Mouse (Mus musculus) thymus, postnatal 36 days (tissue): ENCODE measurements around the gene Ino80b.

Source experiments
- DNase-seq, 2 experiments: peaks; one replicate each; pipeline ENCODE4 v3.0.0; 2022; ENCODE audit warnings: mixed read lengths in 2 of 2

Ino80b gene

DNA sequence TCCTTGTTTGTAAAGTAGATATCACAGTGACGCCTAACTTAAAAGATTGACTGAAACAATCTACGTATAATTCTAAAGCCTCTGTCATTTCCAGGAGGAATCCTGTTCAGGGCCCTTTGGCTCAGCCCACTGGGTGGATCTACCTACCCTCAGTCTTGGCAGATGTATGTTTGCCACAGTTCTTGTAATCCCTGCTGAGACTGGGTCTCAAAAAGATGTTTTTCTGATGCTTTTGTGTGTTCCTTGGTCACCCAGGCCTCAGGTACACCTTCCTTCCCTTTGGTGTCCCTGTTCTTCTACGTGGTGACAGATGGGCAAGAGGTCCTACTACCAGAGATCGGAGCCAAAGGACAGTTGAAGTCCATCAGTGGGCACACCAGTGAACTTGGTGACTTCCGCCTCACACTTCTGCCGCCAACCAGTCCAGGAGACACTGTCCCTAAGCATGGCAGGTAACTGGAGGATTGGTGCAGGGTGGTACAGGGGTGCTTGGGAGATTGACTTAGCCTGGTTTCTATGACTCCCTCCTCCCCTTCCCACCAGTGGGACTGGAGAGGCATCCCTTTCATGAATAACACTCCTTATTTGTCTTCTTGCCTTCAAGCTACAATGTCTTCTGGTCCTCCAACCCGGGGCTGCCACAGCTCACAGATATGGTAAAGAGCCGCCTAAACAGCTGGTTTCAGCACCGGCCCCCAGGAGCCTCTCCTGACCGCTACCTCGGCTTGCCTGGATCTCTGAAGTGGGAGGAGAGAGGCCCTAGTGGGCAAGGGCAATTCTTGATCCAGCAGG lies 8.7 kb downstream of the Ino80b start:
- no peak for DNase-seq

DNA sequence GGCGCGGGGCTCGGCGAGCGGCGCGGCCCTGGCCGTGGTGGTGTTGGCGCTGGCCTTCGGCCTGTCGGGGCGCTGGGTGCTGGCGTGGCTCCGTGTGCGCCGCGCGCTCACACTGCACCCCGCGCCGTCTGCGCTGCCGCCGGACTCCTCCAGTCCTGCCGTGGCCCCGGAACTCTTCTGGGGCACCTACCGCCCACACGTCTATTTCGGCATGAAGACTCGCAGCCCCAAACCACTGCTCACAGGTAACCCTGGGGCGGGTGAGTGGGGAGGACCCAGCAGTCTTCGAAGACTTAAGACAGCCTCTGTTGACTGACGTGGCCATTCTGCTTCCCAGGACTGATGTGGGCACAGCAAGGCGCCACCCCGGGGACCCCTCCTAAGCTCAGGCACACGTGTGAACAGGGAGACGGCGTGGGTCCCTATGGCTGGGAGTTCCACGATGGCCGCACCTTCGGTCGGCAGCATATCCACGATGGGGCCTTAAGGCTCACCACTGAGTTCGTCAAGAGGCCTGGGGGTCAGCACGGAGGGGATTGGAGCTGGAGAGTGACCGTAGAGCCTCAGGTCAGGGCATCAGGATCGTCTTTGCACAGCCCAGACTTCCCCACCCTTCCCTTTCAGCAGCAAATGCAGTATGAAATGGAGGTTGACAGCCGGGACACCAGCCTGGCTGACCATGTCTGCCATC lies 9.4 kb downstream of the Ino80b start:
- DNase-seq: peak in 1 of 2 experiments; percentile 36

DNA sequence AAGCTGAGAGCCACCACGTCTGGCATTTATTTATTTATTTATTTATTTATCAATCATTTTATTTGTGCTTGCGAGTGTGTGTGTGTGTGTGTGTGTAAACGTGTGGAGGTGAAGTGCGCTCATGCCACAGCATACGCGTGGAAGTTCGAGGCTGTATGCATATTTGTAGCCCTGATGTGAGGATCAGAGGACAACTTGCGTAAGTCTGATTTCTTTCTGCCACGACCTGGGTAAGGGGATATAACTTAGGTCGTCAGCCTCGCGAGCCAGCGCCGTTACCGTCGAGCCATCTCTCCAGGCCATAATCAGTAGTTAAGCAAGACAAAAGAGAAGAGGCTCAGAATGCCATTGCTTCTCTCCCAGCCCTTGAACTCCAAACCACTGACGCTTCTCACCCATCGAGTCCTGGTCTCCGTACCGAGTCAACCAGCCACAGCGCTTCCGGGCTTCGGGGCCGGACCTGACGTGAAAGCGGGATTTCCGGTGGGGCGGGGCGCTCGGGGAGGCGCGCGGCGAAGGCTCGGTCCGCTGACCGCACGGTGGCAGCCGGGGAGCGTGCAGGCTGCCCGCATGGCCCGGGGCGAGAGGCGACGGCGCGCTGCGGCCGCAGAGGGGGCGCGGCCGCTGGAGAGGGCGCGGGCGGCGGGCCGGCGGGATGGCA lies 10.1 kb downstream of the Ino80b start, which contains the start of gene Mogs:
Gene Mogs (plus strand): TSS at position 486 of the 661 bp plus-strand sequence.
- DNase-seq: peak; percentile 92 to 93

DNA sequence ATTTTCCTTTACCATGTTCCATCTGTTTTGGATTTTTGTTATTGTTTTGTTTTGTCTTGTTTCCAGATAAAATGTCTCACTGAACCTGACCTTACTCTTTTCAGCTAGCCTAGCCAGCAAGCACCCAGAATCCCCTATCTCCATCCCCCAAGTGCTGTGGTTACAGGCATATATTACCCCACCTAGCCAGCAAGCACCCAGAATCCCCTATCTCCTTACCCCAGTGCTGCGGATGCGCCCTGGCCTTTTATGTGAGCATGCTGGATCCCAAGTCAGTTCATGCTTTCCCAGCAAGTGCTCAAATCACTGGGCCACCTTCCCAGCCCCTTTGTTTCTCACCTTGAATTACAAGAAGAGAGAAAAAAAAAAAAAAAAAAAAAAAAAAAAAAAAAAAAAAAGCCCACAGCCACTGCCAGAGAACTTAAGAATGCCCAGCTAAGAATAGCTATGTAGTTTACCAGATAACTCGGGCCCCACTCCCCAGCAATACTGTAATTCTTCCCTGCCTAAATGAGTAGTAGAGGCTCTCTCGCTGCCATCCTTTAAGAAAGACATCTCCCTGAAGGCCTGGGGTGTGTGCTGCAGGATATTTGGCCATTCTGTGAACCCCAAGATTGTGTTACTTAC lies 13.6 kb downstream of the Ino80b start:
- DNase-seq: no peak

DNA sequence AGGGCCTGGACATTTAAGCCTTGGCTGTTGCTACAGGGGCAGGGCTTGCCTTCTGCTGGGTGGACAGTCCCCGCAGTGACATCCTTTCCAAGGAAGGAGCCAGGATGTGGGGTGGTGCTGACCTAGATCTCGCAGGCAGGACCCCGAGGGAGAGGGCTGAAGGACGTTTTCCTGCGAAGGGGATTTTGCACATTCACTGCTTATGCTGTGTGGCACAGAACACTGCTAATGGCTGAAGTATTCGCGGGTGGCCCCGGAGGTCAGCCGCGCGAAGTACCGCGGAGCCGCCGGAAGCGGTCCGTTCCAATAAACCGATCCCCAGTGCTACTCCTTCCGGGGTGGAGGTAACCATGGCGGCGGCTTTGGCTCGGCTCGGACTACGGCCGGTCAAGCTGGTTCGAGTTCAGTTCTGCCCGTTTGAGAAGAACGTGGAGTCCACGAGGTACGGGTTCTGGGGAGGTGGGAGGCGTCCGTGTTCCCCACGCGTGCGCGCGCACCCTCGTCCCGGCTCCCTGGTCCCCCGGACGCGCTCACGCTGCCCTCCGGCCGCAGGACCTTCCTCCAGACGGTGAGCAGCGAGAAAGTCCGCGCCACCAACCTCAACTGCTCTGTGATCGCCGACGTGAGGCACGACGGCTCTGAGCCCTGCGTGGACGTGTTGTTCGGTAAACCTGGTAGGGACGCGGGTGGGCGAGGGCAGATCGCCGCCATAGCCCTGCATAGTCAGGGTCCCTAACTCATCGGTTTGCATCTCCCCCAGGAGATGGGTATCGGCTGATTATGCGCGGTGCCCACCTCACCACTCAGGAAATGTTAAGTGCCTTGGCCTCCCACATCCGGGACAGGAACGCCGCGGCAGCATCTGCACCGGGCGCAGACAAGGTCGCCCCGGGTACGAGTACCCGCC lies 16.2 kb downstream of the Ino80b start, which contains the start of gene Mrpl53:
Gene Mrpl53 (plus strand): TSS at position 279 of the 907 bp plus-strand sequence.
- DNase-seq: peak; percentile 70 to 72

DNA sequence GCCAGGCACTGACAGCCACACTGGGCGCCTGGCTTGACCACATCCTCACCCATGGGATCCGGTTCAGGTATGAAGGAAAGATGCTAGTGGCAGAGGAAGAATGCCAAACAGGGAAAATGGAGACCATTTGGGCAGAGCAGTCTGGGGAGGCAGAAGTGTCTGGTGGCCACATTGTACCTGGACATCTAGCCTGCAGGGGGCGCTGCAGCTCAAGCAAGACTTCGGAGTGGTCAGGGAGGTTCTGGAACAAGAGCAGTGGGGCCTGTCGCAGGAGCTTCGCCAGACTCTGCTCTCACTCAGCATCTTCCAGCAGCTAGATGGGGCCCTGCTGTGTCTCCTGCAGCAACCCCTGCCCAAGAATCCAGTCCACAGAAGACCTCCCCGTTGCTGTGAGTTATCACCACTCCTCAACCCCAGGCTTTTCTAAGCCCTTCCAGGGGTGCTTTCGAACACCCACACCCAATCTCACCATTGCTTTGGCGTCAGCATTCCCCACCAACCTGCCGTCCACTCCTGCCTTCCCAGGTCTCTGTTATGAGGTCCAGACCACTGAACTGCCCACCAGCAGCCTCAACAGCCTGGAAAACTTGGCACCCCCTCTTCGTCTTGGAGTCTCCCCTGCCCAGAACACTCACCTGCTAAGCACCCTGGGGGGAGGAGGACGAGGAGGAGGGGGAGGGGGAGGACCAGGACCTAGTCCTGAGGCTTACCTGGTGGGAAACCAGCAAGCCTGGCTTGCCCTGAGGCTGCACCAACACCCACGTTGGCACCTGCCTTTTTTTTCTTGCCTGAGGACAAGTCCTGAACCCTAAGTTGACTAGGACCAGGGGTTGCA lies 17.4 kb downstream of the Ino80b start:
- DNase-seq: peak; percentile 83

DNA sequence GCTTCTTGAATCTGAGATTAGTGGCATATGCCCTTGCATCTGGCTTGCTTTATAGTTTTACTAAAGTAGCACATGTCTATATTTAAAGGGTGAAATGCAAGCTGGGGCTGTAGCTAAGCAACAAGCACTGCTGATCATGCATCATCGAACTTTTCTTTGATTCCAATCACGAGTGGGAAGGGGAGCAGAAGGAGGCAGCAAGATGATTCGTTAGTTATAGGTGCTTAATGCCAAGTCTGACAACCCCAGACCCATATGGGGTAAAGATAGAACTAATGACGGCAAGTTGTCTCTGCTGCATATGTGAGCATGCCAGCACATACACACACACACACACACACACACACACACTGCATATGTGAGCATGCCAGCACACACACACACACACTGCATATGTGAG lies 21.1 kb downstream of the Ino80b start:
- DNase-seq: no peak

DNA sequence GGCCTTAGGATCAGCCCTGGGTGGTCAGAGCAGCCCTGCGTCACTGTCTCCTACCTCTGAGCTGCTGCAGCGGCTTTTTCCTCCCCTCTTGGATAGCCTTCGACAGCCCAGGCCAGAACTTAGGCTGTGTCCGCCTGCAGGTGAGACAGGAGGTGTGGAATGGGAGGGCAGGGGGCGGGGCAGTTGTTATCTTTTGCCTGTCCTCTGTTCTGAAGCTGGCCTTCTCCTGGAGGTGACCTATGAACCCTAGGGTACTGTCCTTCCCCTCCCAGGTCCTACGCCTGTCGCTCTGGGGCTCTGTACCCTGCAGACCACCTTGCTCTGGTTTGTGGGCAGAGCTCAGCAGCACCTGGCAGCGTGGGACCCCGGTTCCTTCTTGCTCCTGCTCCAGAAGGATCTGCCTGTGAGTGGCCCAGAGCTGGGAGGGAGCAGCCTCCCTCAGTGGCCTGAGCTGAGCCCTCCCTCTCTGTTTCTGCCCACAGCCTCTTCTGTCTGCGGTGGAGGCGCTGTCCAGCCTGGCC lies 22.0 kb downstream of the Ino80b start:
- no peak for DNase-seq

DNA sequence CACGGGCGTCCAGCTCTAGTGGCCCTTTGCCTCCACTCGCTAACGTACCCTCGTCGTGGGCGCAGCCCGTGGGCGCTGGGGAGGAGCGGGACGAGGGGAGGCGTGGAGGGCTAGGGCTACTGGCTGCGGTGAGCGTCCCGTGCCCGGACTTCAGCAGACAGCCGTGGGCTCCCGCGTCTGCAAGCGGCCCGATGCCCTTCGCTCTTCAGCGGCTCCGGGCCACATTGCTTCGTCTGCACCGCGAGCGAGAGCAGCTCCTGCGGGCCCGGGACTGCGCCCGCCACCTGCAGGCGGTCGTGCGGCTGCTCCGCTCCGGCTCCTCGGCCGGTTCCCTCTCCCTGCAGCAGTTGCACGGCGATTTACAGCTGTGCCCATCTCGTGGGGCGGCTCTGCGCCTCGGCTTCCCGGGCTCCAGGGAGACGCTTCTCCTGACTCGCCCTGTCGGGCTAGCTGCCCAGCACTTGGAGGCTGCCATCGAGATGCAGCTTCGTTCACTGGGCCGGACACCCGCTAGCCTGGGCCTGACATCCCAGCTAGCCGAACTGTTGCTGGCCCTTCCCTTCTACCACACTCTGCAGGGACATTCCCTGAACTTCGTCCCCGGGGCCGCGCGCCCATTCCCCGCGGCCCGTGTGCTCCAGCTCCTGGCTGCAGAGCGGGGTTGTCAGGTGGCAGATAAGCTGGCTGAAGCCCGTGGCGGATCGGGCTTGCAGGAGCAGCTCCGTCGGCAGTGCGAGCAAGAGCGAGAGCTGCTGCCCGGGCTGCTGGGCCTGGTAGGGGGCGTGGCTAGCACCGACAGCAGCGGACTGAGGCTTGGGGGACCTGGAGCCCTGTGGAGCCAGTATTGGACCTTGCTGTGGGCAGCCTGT lies 23.3 kb downstream of the Ino80b start:
- DNase-seq: peak; percentile 81 to 84

DNA sequence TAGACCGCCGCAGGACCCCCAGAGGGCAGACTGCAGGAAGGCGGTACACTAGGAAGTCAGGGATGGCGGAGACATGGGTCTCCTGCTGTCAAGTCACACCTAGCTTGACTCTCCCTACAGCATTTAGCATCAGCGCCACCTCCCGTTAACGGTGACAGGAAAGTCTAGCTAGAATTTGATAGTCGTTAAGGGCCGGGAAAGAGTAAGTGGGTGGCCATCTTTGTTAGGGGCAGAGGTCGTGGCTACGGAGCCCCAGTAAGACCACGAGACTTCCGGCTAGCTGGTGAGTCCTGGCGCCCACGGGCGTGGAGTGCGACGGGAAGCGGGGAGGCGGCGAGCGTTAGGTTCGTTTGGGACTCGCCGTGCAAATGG lies 23.9 kb downstream of the Ino80b start, which contains the start of the genes Ccdc142 and Gm42688:
Gene Ccdc142 (plus strand): TSS at position 286 of the 372 bp plus-strand sequence.
Gene Gm42688 (plus strand): TSS at position 302 of the 372 bp plus-strand sequence.
- peak; percentile 93 to 94 for DNase-seq

DNA sequence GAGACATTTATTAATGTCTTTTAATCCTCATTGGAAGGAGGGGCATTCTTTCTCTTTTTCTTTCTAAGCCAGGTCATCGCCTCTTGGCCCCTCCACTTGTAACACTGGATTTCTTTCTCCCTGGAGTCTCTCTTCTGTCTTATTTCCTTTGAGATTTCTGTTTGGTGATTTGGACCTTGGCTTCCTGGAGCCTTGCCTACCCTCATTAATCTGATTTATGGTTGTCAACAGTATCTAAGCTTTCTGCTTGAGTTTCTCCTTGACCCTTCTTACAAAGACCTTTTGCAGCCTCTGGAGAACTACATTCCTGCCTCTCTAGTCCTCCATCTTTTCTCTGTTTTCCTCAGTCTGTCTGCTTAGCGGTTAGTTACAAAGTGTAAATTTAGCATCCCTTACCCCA lies 26.8 kb downstream of the Ino80b start:
- DNase-seq: no peak

DNA sequence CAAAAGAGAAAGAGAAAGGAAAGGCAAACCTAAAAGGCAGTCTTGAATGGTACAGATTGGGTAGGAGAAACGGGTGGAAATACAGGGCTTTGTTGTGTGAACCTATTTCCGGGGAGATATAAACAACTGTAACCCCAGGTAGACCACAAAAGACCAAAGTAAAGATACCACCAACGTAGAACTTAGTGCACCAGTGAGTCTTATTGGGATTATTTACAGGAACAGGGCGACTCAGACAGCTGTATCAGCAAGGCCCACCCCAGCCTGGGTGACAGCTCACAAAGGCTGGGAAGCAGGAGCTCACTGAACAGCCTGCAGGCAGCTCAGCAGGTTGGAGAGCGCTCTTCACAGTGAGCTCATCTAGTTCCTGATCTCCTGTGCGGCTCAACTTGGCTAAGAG lies 29.3 kb downstream of the Ino80b start:
- peak; percentile 47 to 68 for DNase-seq

DNA sequence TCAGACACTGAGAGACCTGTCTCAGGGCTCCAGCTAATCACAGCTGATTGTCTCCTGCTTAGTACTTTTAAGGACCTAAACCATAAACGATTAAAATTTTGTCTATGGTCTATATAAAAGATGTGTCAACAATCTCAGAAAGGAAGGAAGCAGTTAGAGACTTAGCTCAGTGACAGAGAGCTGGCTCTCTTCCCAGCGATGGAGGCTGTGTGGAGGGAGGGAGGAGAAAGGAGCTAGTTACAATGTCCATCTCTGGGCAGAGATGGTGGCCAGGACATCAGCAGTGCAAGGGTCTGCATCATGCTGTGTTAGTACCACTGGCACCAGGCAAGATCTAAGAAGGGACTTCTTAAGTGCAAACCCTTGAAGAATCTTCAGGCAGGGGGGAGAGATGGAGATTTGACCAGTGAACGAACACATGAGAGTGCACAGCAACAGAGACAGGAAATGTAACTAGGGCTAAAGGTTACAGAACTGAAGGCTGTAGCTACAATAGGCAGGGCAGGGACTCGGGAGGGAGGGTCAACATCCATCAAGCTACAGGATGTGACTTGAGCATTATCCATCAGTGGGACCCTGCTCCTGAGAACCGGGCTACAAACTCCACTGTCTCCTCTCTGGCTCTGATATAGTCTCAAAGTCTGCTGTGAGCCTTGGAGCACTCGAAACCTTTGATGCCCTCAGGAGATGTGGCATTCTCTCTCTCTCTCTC lies 32.7 kb downstream of the Ino80b start:
- DNase-seq: no peak

DNA sequence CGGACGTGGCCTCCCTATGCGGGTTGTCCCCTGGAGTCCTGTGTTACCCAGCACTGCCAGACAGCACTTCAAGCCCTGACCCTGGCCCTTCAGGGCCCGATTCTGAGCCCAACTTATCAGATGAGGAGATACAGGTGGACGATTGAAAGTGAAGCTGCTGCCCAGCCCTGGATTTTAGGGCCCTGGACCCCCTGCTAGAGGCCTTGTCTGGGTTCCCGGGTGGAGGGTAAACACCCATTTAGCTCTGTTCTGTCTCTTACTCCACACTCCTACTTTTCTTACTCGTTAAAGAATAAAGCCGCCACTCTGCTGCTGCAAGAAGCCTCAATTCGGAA lies 37.3 kb downstream of the Ino80b start:
- no peak for DNase-seq

DNA sequence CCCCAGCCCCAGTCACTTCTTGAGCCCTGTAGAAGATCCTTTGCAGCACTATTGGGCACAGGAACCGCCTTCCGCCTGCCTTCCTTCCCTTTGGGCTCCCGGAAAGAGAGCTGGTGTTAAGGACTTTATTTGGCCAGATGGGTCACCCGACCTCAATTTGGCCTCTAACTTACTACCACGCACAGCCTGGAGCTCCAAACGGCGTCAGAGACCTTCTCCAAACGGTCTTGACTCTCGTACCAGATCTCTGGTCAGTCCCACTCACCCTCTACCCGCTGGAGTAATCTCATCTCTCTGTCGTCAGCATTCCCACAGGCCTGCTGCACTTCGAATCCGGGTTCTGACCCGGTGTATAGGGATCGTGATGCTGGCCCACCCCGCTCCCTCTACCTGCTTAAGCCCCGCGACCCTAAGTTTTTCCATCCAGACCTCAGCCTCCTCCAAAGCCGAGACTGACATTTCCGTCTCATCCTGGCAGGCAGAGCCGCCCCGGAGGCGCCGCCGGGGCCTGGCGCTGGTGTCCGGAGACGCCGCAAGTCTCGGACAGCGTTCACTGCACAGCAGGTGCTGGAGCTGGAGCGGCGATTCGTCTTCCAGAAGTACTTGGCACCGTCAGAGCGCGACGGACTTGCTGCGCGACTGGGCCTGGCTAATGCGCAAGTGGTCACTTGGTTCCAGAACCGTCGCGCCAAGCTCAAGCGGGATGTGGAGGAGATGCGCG lies 37.9 kb downstream of the Ino80b start:
- no peak for DNase-seq

DNA sequence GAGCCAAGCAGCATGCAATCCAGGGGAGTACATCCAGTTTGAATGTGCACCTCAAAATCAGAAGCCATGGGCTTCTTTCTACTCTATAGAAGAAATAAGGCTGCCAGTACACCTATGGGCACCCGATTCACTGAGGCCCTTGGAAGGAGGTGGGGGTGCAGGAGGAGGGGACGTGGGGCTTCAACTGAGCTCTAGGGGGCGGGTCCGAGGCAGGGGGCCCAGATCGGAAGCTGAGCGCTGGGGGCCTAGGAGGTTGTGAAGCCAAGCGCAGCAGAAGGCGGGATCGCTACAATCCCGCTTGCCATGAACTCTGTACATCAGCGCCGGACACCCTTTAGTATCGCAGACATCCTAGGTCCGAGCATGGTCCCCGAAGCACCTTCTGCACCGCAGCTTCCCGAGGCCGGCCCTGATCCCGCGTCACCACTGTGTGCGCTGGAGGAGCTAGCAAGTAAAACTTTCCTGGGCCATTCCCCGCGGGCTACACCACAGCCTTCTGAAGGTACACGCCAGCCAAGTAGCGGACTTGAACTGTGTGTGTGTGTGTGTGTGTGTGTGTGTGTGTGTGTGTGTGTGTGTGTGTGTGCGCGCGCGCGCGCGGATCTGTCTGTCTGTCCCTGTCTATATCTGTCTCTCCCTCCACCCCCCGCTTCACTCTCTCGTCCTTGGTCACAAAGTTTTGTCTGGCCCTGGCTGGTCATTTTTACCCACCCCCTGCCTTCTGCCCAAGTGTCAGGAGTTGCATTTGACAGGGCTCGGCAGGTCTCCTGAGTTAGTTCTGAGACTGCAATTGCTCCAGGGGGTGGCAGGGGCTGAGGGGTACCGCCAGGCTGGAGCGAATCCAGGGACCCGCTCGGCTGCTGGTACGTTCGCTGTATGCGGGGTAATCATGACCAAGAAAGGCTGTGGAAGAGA lies 38.9 kb downstream of the Ino80b start, which contains the start of gene Lbx2:
Gene Lbx2 (plus strand): TSS at position 247 of the 915 bp plus-strand sequence.
- peak; percentile 24 to 45 for DNase-seq

DNA sequence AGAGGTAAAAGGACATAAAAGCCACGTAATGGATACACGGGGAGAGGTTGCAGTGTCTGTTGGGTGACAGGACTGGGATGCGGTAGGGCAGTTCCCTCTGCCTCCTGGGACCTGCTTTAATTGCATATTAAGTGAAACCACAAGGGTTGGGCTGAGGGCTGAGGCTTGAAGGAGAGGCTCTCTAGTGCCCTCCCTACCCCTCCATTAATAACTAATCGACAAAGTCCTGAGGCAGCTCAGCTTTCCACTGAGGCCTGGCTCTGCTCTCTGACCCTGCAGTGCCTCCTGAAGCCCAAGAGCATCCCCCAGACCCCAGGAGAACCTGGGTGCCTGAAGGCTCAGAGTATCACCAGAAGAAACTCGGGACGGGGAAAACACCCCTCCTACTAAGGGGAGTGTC lies 40.8 kb downstream of the Ino80b start:
- DNase-seq: no peak
